Mouse (Mus musculus): Measurements from ENCODE around the gene Ptcra.

The Ptcra gene

DNA sequence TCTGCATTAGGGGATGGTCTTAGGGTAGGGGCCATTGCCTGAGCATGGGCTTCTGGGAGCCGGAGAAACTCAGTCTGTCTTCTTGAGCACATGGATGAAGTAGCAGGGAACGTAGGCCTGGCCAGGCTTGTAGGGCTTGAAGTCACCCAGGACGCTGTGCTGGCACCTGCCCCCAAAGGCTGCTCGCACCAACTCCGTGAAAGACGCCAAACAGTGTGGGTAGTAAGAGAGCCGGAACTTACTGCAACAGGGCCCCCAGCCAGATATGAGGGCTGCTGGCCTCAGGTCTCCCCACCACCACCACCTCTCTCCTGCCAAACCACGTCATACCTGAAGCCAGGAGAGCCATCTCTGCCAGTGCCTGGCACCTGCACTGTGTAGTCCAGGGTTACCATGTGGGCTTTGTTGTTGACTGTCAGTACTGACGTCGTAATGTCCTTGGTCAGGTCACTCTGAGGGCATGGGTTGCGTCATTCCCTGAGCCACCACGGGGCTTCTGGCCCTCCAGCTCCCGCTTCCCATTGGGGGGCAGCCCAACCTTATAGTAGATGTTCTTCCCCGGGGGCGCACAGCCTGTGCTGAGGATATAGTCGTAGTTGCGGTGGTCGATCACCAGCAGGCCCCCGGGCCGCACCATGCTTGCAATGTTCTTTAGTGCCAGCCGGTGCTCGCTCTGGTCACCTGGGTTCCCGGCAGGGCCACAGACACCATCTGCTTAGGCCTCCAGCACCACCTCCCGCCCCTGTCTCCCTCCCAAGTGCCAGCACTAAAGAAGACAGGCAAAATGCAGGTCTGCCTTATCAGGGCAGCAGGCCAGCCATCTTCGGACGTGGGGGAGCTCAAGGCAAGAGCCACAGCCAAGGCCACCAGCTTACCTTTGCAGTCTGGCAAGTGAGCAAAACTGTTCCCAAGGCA is 37.5 kb downstream of the Ptcra start:
- no peak for DNase-seq (ENCODE audit: low spot score in 2 of 2)

DNA sequence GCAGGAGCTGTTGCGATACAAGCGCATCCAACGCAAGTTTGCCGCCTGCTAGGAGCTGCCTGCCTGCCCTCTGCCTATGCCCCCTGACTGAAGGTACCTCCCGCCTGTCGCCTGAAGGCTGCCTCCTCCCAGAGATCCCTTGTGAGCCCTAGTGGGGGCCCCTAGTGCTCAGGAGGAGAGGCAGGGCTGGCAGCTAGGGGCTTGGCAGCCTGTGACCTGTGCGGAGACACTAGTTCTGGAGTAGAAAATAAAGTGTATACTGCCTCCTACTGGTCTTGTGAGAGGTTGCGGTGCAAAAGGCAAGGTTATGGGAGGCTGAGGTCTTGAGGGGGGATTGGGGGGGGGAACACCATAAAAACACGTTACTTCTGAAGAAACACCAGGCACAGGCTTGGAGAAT is 38.2 kb downstream of the Ptcra start:
- DNase-seq (ENCODE audit: low spot score in 2 of 2) = no peak

DNA sequence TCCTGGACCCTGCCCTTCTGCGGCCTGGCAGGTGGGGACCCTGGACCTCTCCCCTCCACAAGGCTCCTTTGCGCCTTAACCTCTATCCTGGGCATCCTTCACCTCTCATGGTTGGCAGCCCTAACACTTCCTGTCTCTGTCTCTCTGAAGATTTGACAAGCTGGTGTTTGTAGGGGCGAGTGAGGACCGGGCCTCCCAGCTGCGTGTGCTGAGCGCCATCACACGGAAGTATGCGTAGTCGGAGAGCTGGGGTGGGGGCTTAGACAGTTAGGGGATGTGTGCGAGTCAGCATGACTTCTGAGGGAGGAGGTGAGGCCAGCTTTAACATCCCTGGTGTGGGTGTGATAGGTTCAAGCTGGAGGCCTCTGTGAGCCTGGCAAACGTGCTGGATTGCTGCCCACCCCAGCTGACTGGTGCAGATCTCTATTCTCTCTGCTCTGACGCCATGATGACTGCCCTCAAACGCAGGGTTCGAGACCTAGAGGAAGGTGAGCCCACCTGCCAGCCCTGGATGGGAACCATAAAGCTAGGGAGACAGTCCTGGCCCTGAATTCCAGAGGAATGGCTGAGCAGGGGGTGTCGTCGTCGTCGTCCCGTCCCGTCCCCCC is 38.9 kb downstream of the Ptcra start:
- no peak for DNase-seq (ENCODE audit: low spot score in 2 of 2)

DNA sequence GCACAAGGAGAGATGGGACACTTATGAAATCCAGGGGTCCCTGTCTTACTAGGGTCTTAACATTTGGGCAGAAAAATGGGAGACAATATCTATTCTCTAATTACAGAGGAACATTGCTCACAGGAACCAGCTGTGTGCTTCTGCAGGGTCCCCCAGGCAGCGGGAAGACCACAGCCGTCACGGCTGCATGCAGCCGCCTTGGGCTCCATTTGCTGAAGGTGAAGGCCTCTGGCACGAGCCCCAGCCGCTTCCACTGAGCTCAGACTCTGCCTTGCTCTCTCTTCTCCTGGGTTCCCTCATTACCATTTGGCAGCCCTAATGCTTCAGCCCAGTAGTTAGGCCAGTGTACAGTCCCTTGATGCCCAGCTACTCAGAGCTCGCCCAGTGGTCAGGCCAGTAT is 42.4 kb downstream of the Ptcra start:
- DNase-seq (ENCODE audit: low spot score in 2 of 2) = no peak

DNA sequence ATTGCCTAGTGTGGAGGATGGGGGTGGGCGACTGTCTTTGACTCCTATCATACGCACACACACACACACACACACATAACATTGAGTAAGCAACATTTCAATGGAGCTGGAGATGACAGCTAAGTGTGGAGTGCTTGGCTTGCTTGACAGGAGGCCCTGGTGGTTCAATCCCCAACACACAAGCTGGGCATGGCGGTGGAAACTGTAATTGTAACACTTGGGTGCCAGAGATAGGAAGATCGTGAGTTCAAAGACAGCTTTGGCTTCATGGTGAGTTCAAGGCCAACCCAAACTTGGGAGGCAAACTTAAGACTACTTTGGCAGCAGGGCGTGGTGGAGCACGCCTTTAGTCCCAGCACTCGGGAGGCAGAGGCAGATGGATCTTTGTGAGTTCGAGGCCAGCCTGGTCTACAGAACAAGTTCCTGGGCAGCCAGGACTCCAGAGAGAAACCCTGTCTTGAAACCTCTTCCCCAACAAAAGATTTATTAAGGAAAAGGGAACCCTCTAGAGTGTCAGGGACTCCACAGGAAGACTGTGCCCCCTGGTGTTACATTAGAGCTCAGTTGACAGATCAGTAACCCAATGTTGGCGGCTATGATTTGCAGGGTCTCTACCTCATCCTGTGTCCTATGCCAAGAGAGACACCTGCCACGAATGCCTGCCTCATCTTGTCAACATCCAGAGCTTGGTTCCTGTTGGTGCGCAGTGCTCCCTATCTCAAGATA is 48.6 kb downstream of the Ptcra start:
- no peak for DNase-seq (ENCODE audit: low spot score in 2 of 2)

DNA sequence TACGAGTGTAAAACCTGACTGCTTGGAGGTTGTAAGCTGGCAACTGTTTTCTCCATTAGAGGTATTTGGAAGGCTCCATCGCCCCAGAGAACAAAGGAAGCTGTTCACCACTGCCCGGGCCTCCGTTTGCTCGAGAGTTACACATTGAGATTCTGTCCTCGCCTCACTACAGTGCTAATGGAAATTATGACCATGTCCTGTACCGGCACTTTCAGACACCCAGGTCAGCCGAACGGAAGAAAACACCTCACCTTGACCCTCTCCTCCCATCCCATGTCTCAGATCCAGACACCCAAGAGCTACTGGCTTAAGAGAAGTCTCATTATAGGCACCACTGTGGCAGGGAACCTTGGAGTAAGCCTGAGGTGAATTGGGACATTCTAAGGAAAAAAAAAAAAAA is 49.7 kb downstream of the Ptcra start:
- no peak for DNase-seq (ENCODE audit: low spot score in 2 of 2)

DNA sequence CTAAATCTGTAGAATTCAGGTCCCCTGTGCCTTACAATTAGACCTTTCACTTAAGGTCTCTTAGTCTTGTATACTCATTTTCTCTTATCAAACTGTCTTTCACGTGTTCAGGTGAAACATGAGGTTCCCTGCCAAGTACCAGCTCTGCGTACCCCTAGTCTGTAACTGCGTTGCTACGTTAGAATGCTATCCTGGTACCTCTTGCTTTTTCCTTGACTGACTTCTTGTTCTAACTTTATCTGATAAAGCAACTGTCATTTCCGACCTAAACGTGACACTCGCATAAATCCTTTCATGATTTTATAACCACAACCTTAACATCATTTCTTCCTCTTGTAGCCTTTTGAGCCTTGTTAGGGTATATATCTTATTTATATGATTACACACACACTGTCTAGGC is 51.1 kb downstream of the Ptcra start:
- DNase-seq (ENCODE audit: low spot score in 2 of 2) = no peak

DNA sequence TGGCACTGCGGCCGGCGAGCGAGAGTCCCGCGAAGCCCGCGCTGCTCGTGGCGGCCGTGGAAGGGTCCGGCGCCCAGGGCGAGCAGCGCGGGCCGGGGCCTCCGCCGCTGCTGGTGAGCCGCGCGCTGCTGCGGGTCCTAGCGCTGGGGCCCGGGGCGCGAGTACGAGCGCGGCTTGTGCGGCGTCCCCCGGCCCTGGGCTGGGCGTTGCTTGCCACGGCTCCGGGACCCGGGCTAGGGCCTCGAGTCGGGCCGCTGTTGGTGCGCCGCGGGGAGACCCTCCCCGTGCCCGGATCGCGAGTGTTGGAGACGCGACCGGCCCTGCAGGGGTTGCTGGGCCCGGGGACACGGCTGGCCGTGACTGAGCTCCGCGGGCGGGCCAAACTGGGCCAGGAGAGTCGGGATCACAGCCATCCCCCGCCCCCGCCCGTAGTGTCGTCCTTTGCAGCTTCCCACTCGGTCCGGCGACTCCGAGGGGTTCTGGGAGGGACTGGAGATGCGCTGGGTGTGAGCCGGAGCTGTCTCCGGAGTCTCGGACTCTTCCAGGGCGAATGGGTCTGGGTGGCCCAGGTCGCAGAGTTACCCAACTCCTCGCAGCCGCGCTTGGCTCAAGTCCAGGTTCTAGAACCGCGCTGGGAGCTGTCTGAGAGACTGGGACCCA is 51.8 kb downstream of the Ptcra start:
- no peak for DNase-seq (ENCODE audit: low spot score in 2 of 2)

DNA sequence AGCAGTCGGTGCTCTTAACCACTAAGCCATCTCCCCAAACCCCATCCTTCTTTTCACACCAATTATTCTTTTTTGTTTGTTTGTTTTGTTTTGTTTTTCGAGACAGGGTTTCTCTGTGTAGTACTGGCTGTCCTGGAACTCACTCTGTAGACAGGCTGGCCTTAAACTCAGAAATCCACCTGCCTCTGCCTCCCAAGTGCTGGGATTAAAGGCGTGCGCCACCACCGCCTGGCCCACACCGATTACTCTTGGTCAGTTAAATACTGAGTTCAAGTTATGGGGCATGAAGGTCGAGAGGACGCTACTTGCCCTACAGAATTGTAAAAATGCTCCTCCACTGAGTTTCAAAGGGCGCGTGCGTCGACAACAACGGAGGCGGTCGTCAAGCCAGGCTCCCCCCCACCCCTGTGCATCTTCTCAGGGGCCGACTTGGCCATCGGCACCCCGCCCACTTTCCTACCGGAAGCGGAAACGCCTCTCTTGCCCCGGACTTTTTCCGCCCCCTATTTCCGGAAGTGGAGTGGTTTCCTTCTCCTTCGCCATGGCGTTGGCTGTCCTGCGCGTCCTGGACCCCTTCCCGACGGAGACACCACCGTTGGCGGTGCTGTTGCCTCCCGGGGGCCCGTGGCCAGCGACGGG is 52.4 kb downstream of the Ptcra start, which contains the start of gene Pex6:
TSS of gene Pex6 (plus strand) at position 505 of the 639 bp plus-strand sequence.
- peak; percentile 88 to 90 for DNase-seq (ENCODE audit: low spot score in 2 of 2)

DNA sequence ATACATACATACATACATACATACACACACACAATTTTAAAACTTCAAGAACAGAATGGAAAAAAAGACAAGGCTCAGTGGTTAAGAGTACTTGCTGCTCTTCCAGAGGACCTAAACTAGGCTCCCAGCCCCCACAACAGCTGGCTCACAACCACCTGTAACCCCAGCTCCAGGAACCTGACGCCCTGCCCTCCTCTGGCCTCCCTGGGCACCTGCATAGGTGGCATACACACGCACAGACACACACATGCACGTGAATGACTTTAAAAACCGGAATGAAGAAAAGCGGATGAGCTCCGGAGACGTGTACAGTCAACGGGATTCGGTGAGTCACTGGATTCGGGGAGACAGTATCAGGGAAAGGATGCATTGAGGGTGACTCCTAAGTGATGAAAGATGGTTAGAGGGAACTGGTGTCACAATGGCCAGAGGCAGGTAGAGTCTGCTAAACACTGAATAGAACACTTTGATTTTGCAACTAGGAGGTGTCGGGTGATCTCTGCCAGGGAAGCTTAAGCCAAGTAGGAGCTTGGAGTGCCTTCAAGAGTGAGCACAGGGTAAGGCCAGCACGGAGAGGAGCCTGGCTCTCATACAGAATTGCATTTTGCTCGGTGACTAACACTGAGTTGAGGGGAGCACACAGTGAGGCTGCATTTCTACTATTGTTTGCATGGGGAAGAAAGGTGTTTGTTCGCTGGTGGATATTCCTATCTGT is 57.0 kb downstream of the Ptcra start:
- DNase-seq (ENCODE audit: low spot score in 2 of 2) = no peak

Data from right cerebral cortex, postnatal 36 days (tissue).